Mouse (Mus musculus): ENCODE results near the gene Clpsl2.

DNA sequence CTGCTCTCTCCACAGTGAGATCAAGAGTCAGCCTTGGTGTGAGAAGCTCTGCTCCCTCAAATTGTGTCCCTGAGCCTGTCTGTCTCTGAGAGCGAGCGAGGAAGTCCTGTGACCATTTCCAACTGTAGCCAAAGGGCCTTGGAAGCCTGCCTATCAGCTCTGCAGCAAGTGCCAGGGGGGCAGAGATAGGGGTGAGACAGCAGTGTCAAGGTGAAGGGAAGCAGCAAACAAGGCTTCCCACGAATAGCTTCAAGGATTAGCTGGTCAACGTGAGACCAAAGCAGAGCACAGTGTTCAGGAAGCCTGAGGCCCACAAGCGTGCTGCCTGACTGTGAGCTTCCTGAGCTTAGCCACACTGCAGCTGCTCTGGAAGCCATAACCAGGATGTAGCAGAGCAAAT, 42.3 kb downstream of the Clpsl2 start:
- no peak for TF ChIP-seq CTCF (IDR thresholded peaks at IDR 0.05; ENCODE audit: borderline replicate concordance, insufficient read depth, low read length)
- no peak for TF ChIP-seq POLR2A (IDR thresholded peaks at IDR 0.05; ENCODE audit: low read depth, low read length)
